ENCODE assay signal across 8 mouse cellular contexts in the genomic region with DNA sequence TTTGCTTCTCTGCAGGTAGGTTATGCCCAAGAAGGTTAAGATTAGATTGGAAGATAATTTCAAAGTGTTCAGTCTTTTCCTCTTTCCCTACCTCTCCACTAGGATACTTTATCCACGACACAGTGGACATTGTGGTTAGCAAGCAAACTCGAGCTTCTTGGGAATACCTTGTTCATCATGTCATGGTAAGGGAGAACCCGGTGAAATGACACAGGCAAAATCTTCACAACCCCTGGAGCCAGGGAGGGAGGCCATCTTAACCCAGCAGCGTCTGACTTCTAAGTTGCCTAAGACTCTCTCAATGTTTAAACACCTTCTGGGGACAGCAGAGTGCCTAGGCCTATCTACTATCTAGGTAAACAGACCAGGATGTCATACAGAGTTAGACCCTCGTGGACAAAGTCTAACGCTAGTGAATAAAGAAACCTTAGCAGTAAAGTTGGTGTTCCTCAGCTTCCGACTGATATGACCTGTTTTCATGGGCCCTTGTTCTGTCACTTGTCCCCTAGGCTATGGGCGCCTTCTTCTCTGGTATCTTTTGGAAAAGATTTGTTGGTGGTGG. TPM values are rescaled to one million over a fixed set of nuclear protein-coding genes. Genes with fewer than 3 reads are reported as not detected.
DNase-seq lines count a peak whose midpoint lies in the region; ATAC-seq and TF ChIP-seq lines count a peak whose summit lies in the region.

No protein-coding gene starts in this region.

- TF ChIP-seq CTCF in cortical plate, adult 2 months (IDR thresholded peaks at IDR 0.05; ENCODE audit: extremely low read depth, insufficient read depth, low read length): no peak

- WGBS in kidney, embryonic 14.5 days: 28% methylated on average over 8 of the region's 8 CpGs
- WGBS in intestine, embryonic 15.5 days: 22% methylated on average over 8 of the region's 8 CpGs
- WGBS in neural tube, embryonic 12.5 days: 31% methylated on average over 8 of the region's 8 CpGs

- H3K4me2 ChIP-seq in kidney, embryonic 14.5 days (replicated peaks; ENCODE audit: low read depth, low read length): peak overlapping the region; percentile 59
- peak overlapping the region; percentile 83 for H3K4me2 ChIP-seq in intestine, embryonic 15.5 days (replicated peaks)
- peak overlapping the region; percentile 91 for H3K4me2 ChIP-seq in neural tube, embryonic 12.5 days (replicated peaks)

- ATAC-seq in kidney, embryonic 14.5 days (ENCODE audit: low FRiP score, low TSS enrichment): no peak
- no peak for ATAC-seq in intestine, embryonic 15.5 days
- ATAC-seq in neural tube, embryonic 12.5 days (ENCODE audit: low FRiP score, low read depth): no peak

- no peaks in the 10 kb centered on the region for H3K27me3 ChIP-seq in kidney, embryonic 14.5 days (ENCODE audit: control insufficient read depth, insufficient read depth, low read length)
- H3K27me3 ChIP-seq in intestine, embryonic 15.5 days (replicated peaks): no peaks in the 10 kb centered on the region
- no peaks in the 10 kb centered on the region for H3K27me3 ChIP-seq in neural tube, embryonic 12.5 days (replicated peaks)

- DNase-seq in kidney, postnatal 4 days: no peak
- no peak for DNase-seq in right cerebral cortex, adult 18-20 months
- no peak for DNase-seq in frontal cortex, postnatal 10 days (ENCODE audit: low spot score in 2 of 2)
- DNase-seq in cerebellum, postnatal 36 days: no peak

- H3K27ac ChIP-seq in kidney, embryonic 14.5 days (ENCODE audit: low read depth, low read length): peak overlapping the region; percentile 98; the same call in 1 of the 2 replicates
- H3K27ac ChIP-seq in cortical plate, adult 2 months (ENCODE audit: insufficient read depth, low read length): no peak overlapping the region
- H3K27ac ChIP-seq in intestine, embryonic 15.5 days: peak overlapping the region; percentile 99
- H3K27ac ChIP-seq in neural tube, embryonic 12.5 days: no peak overlapping the region

- no peaks in the 10 kb centered on the region for H3K9me3 ChIP-seq in kidney, embryonic 14.5 days (ENCODE audit: control insufficient read depth, low read length)
- no peaks in the 10 kb centered on the region for H3K9me3 ChIP-seq in intestine, embryonic 15.5 days
- no peaks in the 10 kb centered on the region for H3K9me3 ChIP-seq in neural tube, embryonic 12.5 days

- peaks cover 34% of the 10 kb centered on the region for H3K36me3 ChIP-seq in kidney, embryonic 14.5 days (ENCODE audit: control insufficient read depth, insufficient read depth, low read length)
- peaks cover 9% of the 10 kb centered on the region for H3K36me3 ChIP-seq in intestine, embryonic 15.5 days
- peaks cover 21% of the 10 kb centered on the region for H3K36me3 ChIP-seq in neural tube, embryonic 12.5 days

- H3K9ac ChIP-seq in kidney, embryonic 14.5 days (ENCODE audit: low read depth, low read length): peak overlapping the region; percentile 69
- H3K9ac ChIP-seq in intestine, embryonic 15.5 days: peak overlapping the region; percentile 64
- peak overlapping the region; percentile 72; the same call in 1 of the 2 replicates for H3K9ac ChIP-seq in neural tube, embryonic 12.5 days

- peak overlapping the region; percentile 60 for H3K4me3 ChIP-seq in kidney, embryonic 14.5 days (ENCODE audit: low read length)
- H3K4me3 ChIP-seq in cortical plate, adult 2 months (ENCODE audit: insufficient read depth, low read length): peak overlapping the region; percentile 26; the same call in 1 of the 2 replicates
- H3K4me3 ChIP-seq in intestine, embryonic 15.5 days (replicated peaks): peak overlapping the region; percentile 53
- H3K4me3 ChIP-seq in neural tube, embryonic 12.5 days: peak overlapping the region; percentile 54; the same call in 1 of the 2 replicates

- H3K4me1 ChIP-seq in kidney, embryonic 14.5 days (ENCODE audit: control insufficient read depth, insufficient read depth, low read length): peaks cover 32% of the 10 kb centered on the region
- 0 out of 2 replicates have a peak, but pooled peaks cover 2% of the 10 kb centered on the region for H3K4me1 ChIP-seq in cortical plate, adult 2 months (ENCODE audit: control insufficient read depth, insufficient read depth, low read length)
- peaks cover 41% of the 10 kb centered on the region for H3K4me1 ChIP-seq in intestine, embryonic 15.5 days (replicated peaks)
- peaks cover 52% of the 10 kb centered on the region for H3K4me1 ChIP-seq in neural tube, embryonic 12.5 days

- TF ChIP-seq POLR2A in cortical plate, adult 2 months (IDR thresholded peaks at IDR 0.05; ENCODE audit: extremely low read depth, insufficient read depth, low read length): no peak

RNA-seq across cellular contexts. Expression of a gene that starts 3.0 kb away (rescaled TPM):
- 23.1 and 28.1 TPM in 2 replicates for polyA plus RNA-seq in kidney, embryonic 14.5 days (2014; fragmentation: Nextera tagmentation; extraction: Ambion mirVana)
- polyA plus RNA-seq in cortical plate, adult 2 months (2012; rRNA removed): 83.0 and 84.4 TPM in 2 replicates
- polyA plus RNA-seq in intestine, embryonic 15.5 days (2015; fragmentation: Nextera tagmentation; extraction: Ambion mirVana): 39.1 and 39.8 TPM in 2 replicates
- polyA plus RNA-seq in neural tube, embryonic 12.5 days (2016; fragmentation: Nextera tagmentation; extraction: Ambion mirVana): 8.2 and 10.5 TPM in 2 replicates

RNA-seq across cellular contexts. Expression of a gene that starts 3.0 kb away (rescaled TPM):
- polyA plus RNA-seq in kidney, embryonic 14.5 days (2014; fragmentation: Nextera tagmentation; extraction: Ambion mirVana): 15.8 and 20.6 TPM in 2 replicates
- 5.4 and 6.2 TPM in 2 replicates for polyA plus RNA-seq in cortical plate, adult 2 months (2012; rRNA removed)
- polyA plus RNA-seq in intestine, embryonic 15.5 days (2015; fragmentation: Nextera tagmentation; extraction: Ambion mirVana): 14.4 and 17.1 TPM in 2 replicates
- 10.2 and 11.1 TPM in 2 replicates for polyA plus RNA-seq in neural tube, embryonic 12.5 days (2016; fragmentation: Nextera tagmentation; extraction: Ambion mirVana)

RNA-seq across cellular contexts. Expression of a gene that starts 3.9 kb away (rescaled TPM):
- polyA plus RNA-seq in kidney, embryonic 14.5 days (2014; fragmentation: Nextera tagmentation; extraction: Ambion mirVana): 1,650 and 2,291 TPM in 2 replicates
- polyA plus RNA-seq in cortical plate, adult 2 months (2012; rRNA removed): 1,200 and 1,274 TPM in 2 replicates
- polyA plus RNA-seq in intestine, embryonic 15.5 days (2015; fragmentation: Nextera tagmentation; extraction: Ambion mirVana): 1,310 and 1,463 TPM in 2 replicates
- polyA plus RNA-seq in neural tube, embryonic 12.5 days (2016; fragmentation: Nextera tagmentation; extraction: Ambion mirVana): 895 and 982 TPM in 2 replicates

RNA-seq across cellular contexts. Expression of a gene that starts 8.7 kb away (rescaled TPM):
- 128 and 156 TPM in 2 replicates for polyA plus RNA-seq in kidney, embryonic 14.5 days (2014; fragmentation: Nextera tagmentation; extraction: Ambion mirVana)
- polyA plus RNA-seq in cortical plate, adult 2 months (2012; rRNA removed): 46.6 and 56.0 TPM in 2 replicates
- polyA plus RNA-seq in intestine, embryonic 15.5 days (2015; fragmentation: Nextera tagmentation; extraction: Ambion mirVana): 87.9 and 91.4 TPM in 2 replicates
- 71.0 and 76.5 TPM in 2 replicates for polyA plus RNA-seq in neural tube, embryonic 12.5 days (2016; fragmentation: Nextera tagmentation; extraction: Ambion mirVana)

RNA-seq across cellular contexts. Expression of a gene that starts 13.7 kb away (rescaled TPM):
- polyA plus RNA-seq in kidney, embryonic 14.5 days (2014; fragmentation: Nextera tagmentation; extraction: Ambion mirVana): 3.4 and 4.1 TPM in 2 replicates
- polyA plus RNA-seq in cortical plate, adult 2 months (2012; rRNA removed): 6.2 TPM in 2 replicates
- polyA plus RNA-seq in intestine, embryonic 15.5 days (2015; fragmentation: Nextera tagmentation; extraction: Ambion mirVana): 2.6 and 3.1 TPM in 2 replicates
- 2.5 and 2.9 TPM in 2 replicates for polyA plus RNA-seq in neural tube, embryonic 12.5 days (2016; fragmentation: Nextera tagmentation; extraction: Ambion mirVana)

Comparison
In these comparisons a context has a peak if more than half of its experiments do, and no peak if none do; other contexts are left out.
1. H3K27ac ChIP-seq: peak in kidney, embryonic 14.5 days (single experiment) and intestine, embryonic 15.5 days (single experiment); none in cortical plate, adult 2 months (single experiment) and neural tube, embryonic 12.5 days (single experiment).
2. Peak in every context shown above with its lines, with median percentiles within 50 percentile points of each other: H3K4me2 ChIP-seq, H3K4me3 ChIP-seq and H3K9ac ChIP-seq.